Mouse (Mus musculus): ENCODE data around the gene Tmem229b. TPM values are rescaled to one million over a fixed set of nuclear protein-coding genes. Genes with fewer than 3 reads are reported as not detected.

Gene Tmem229b
- polyA plus RNA-seq, 1 experiment from 2014 or later: 4.7 TPM

Other genes starting within 250 kb of the Tmem229b start
- 68.0 and 84.8 TPM in 2 replicates for gene Atp6v1d, start 146.0 kb downstream of the Tmem229b start, polyA plus RNA-seq (2015; fragmentation: Nextera tagmentation; extraction: Ambion mirVana)
- 153 and 161 TPM in 2 replicates for gene Eif2s1, start 145.8 kb downstream of the Tmem229b start, polyA plus RNA-seq (2015; fragmentation: Nextera tagmentation; extraction: Ambion mirVana)
- 2.3 and 2.4 TPM in 2 replicates for gene Plek2, start 100.7 kb downstream of the Tmem229b start, polyA plus RNA-seq (2015; fragmentation: Nextera tagmentation; extraction: Ambion mirVana)
- gene Plekhh1, start 21.5 kb upstream of the Tmem229b start, polyA plus RNA-seq (2015; fragmentation: Nextera tagmentation; extraction: Ambion mirVana): 1.8 and 2.8 TPM in 2 replicates
- 12.2 and 15.3 TPM in 2 replicates for gene Pigh, start 82.0 kb upstream of the Tmem229b start, polyA plus RNA-seq (2015; fragmentation: Nextera tagmentation; extraction: Ambion mirVana)
- 0.67 and 0.99 TPM in 2 replicates for gene Arg2, start 123.2 kb upstream of the Tmem229b start, polyA plus RNA-seq (2015; fragmentation: Nextera tagmentation; extraction: Ambion mirVana)
- gene Vti1b, start 165.0 kb upstream of the Tmem229b start, polyA plus RNA-seq (2015; fragmentation: Nextera tagmentation; extraction: Ambion mirVana): 85.3 and 98.8 TPM in 2 replicates
- gene Rdh11, start 184.7 kb upstream of the Tmem229b start, polyA plus RNA-seq (2015; fragmentation: Nextera tagmentation; extraction: Ambion mirVana): 13.2 and 13.8 TPM in 2 replicates
- gene Rdh12, start 201.3 kb upstream of the Tmem229b start, polyA plus RNA-seq (2015; fragmentation: Nextera tagmentation; extraction: Ambion mirVana): 0.71 and 1.1 TPM in 2 replicates

Data from heart, embryonic 16.5 days (tissue).